Mouse (Mus musculus) inflammation-experienced regulatory T-cells (primary cell): ENCODE measurements around the gene Gm3404. TPM values are rescaled to one million over a fixed set of nuclear protein-coding genes. Genes with fewer than 3 reads are reported as not detected.

Source experiments
- polyA plus RNA-seq, 2 experiments: library from polyadenylated mRNA; unstranded; fragments of 100-300 nt; shearing (Covaris generic); gene quantifications; one replicate each; pipeline ENCODE4 v1.2.1; 2017

The Gm3404 gene
- polyA plus RNA-seq = not detected

DNA sequence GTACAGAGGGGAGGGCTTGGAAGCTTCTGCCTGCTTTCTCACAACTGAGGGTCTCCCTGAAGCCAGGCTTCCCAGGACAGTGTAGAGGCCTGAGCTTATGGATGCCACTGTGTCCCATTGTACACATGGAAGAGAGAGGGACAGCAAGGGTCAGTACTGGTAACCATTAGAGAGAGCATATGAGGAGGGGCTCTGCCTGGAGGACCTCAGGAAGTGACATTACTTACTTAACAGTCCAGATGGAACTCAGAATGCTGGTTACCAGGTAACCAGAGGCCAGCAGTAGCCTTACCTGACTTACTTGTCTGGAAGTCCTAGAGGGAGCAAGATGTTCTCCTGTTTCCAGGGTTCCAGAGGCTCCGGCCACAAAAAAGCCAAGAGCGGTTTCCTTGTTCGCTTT is at the start of gene Gm3404:
Gm3404 (plus strand) TSS at position 301 of the 400 bp plus-strand sequence.

DNA sequence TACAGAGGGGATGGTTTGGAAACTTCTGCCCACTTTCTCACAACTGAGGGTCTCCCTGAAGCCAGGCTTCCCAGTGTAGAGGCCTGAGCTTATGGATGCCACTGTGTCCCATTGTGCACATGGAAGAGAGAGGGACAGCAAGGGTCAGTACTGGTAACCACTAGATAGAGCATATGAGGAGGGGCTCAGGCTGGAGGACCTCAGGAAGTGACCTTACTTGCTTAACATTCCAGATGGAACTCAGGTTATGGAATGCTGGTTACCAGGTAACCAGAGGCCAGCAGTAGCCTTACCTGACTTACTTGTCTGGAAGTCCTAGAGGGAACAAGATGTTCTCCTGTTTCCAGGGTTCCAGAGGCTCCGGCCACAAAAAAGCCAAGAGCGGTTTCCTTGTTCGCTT is 43.9 kb upstream of the Gm3404 start, which contains the start of gene Gm6408:
Gm6408 (plus strand) TSS at position 301 of the 400 bp plus-strand sequence.

DNA sequence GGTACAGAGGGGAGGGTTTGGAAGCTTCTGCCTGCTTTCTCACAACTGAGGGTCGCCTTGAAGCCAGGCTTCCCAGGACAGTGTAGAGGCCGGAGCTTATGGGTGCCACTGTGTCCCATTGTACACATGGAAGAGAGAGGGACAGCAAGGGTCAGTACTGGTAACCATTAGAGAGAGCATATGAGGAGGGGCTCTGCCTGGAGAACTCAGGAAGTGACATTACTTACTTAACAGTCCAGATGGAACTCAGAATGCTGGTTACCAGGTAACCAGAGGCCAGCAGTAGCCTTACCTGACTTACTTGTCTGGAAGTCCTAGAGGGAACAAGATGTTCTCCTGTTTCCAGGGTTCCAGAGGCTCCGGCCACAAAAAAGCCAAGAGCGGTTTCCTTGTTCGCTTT is 34.5 kb upstream of the Gm3404 start, which contains the start of gene Gm6370:
Gm6370 (plus strand) TSS at position 301 of the 400 bp plus-strand sequence.

GRCm38 (mm10) chr5:146502099-146502498 is 23.5 kb upstream of the Gm3404 start, which contains the start of gene 4930449I24Rik:
4930449I24Rik (plus strand) TSS chr5:146502399.

GRCm38 (mm10) chr5:146513823-146514222 is 11.8 kb upstream of the Gm3404 start, which contains the start of gene Gm3402:
Gm3402 (plus strand) TSS chr5:146514123.

GRCm38 (mm10) chr5:146537347-146537746 is 11.7 kb downstream of the Gm3404 start, which contains the start of gene Gm3409:
Gm3409 (plus strand) TSS chr5:146537647.

DNA sequence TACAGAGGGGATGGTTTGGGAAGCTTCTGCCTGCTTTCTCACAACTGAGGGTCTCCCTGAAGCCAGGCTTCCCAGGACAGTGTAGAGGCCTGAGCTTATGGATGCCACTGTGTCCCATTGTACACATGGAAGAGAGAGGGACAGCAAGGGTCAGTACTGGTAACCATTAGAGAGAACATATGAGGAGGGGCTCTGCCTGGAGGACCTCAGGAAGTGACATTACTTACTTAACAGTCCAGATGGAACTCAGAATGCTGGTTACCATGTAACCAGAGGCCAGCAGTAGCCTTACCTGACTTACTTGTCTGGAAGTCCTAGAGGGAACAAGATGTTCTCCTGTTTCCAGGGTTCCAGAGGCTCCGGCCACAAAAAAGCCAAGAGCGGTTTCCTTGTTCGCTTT is 30.2 kb downstream of the Gm3404 start, which contains the start of gene Gm3415:
Gm3415 (plus strand) TSS at position 301 of the 400 bp plus-strand sequence.

Other genes starting within 250 kb of the Gm3404 start
- gene Wasf3, start 140.8 kb upstream of the Gm3404 start, polyA plus RNA-seq = under 1 TPM; 0.04 to 0.09 TPM
- under 1 TPM in 1 of 2 experiments, not detected in 1; 0.33 TPM for gene Gm6408, start 43.8 kb upstream of the Gm3404 start, polyA plus RNA-seq
- gene Gm6370, start 34.4 kb upstream of the Gm3404 start, polyA plus RNA-seq = not detected
- gene 4930449I24Rik, start 23.4 kb upstream of the Gm3404 start, polyA plus RNA-seq = not detected
- not detected for gene Gm3402, start 11.7 kb upstream of the Gm3404 start, polyA plus RNA-seq
- gene Gm3409, start 11.8 kb downstream of the Gm3404 start, polyA plus RNA-seq = not detected
- gene Gm3415, start 30.3 kb downstream of the Gm3404 start, polyA plus RNA-seq = not detected
- under 1 TPM in 1 of 2 experiments, not detected in 1; 0.17 TPM for gene Gpr12, start 59.4 kb downstream of the Gm3404 start, polyA plus RNA-seq